Mouse (Mus musculus) heart, embryonic 16.5 days (tissue): ENCODE data around the gene Rsu1. TPM values are rescaled to one million over a fixed set of nuclear protein-coding genes. Genes with fewer than 3 reads are reported as not detected.
A peak's percentile ranks its signal among the peaks of the same experiment; 100 is the strongest.

Experiments used
- ATAC-seq: fragments of 200-750 bp; cut with Nextera tagmentation; replicated peaks from 2 replicates; pipeline ENCODE4 v1.8.0; 2017; ENCODE audit warnings: moderate number of reproducible peaks; ENCODE audit not compliant: insufficient read depth, low FRiP score; ENCODE audit errors: extremely low read depth
- H3K27ac ChIP-seq: fragments of 300-500 bp; sonication (generic); 2 replicates; pipeline ENCODE4 v1.5.1; 2014; ENCODE audit warnings: mild to moderate bottlenecking, low read length, control low read depth, moderate library complexity
- H3K27me3 ChIP-seq: fragments of 300-500 bp; sonication (generic); 2 replicates; pipeline ENCODE4 v1.6.1; 2014; ENCODE audit warnings: low read length, mixed read lengths; ENCODE audit not compliant: control insufficient read depth, insufficient read depth
- H3K36me3 ChIP-seq: fragments of 300-500 bp; sonication (generic); 2 replicates; pipeline ENCODE4 v1.6.1; 2014; ENCODE audit not compliant: control insufficient read depth, insufficient read depth
- H3K4me1 ChIP-seq: fragments of 300-500 bp; sonication (generic); 2 replicates; pipeline ENCODE4 v1.6.1; 2014; ENCODE audit warnings: low read length, mixed read lengths; ENCODE audit not compliant: control insufficient read depth, insufficient read depth
- H3K4me2 ChIP-seq: fragments of 300-500 bp; sonication (generic); 2 replicates; pipeline ENCODE4 v1.6.1; 2014; ENCODE audit warnings: low read depth, mild to moderate bottlenecking, control low read depth, low read length
- H3K4me3 ChIP-seq: fragments of 300-500 bp; sonication (generic); 2 replicates; pipeline ENCODE4 v1.5.1; 2014; ENCODE audit warnings: mild to moderate bottlenecking, control low read depth, low read length
- H3K9ac ChIP-seq: fragments of 300-500 bp; sonication (generic); 2 replicates; pipeline ENCODE4 v1.6.1; 2014; ENCODE audit warnings: low read length, control low read depth
- H3K9me3 ChIP-seq: fragments of 300-500 bp; sonication (generic); replicated peaks from 2 replicates; pipeline ENCODE4 v1.6.1; 2016; ENCODE audit warnings: low read length; ENCODE audit not compliant: control insufficient read depth
- WGBS: fragments of 180-500 bp; shearing (Covaris S2); extraction: QIAGEN DNeasy Blood & Tissue Kit; methylation state at CpG from one replicate; pipeline ENCODE4 v1.1.7; 2014; 5-methylcytosine and 5-hydroxymethylcytosine counted together
- polyA plus RNA-seq: library from polyadenylated mRNA; unstranded; fragments of >200 nt; fragmentation: Nextera tagmentation; extraction: Ambion mirVana; gene quantifications from 2 replicates; pipeline ENCODE4 v1.2.1, GENCODE M21; 2015

The Rsu1 gene
- polyA plus RNA-seq, 1 experiment from 2014 or later: 138 TPM

- no peak for ATAC-seq
- Histone ChIP-seq H3K9ac (no peak overlapping the region), H3K27ac (no peak overlapping the region), H3K4me3 (no peak overlapping the region), H3K4me2 (no peak overlapping the region), H3K36me3 (peaks cover 3% of the 10 kb centered on the region), H3K9me3 (0 out of 2 replicates have a peak, but pooled peaks cover 2% of the 10 kb centered on the region), H3K4me1 (peaks cover 25% of the 10 kb centered on the region), H3K27me3 (no peaks in the 10 kb centered on the region)
- WGBS: 67% methylated on average over 12 of the region's 12 CpGs
These were observed 37.9 kb downstream of the Rsu1 start for GRCm38 (mm10) chr2:13233254-13233835.

GRCm38 (mm10) chr2:13232305-13232704 lies 38.9 kb downstream of the Rsu1 start:
- H3K9me3 ChIP-seq: 0 out of 2 replicates have a peak, but pooled peaks cover 2% of the 10 kb centered on the region
- no peaks in the 10 kb centered on the region for H3K27me3 ChIP-seq
- no peak overlapping the region for H3K4me3 ChIP-seq
- no peak for ATAC-seq
- peaks cover 3% of the 10 kb centered on the region; the same call in 1 of the 2 replicates for H3K36me3 ChIP-seq
- H3K4me2 ChIP-seq: no peak overlapping the region
- H3K9ac ChIP-seq: no peak overlapping the region
- peaks cover 25% of the 10 kb centered on the region for H3K4me1 ChIP-seq
- WGBS: 91% methylated on average over 6 of the region's 6 CpGs
- no peak overlapping the region for H3K27ac ChIP-seq

GRCm38 (mm10) chr2:13229686-13230085 lies 41.5 kb downstream of the Rsu1 start:
- H3K9me3 ChIP-seq: 0 out of 2 replicates have a peak, but pooled peaks cover 2% of the 10 kb centered on the region
- H3K27ac ChIP-seq: no peak overlapping the region
- ATAC-seq: no peak
- H3K4me2 ChIP-seq: no peak overlapping the region
- no peaks in the 10 kb centered on the region for H3K27me3 ChIP-seq
- no peak overlapping the region for H3K9ac ChIP-seq
- H3K4me3 ChIP-seq: no peak overlapping the region
- H3K4me1 ChIP-seq: peaks cover 20% of the 10 kb centered on the region
- WGBS: 88% methylated on average over 3 of the region's 3 CpGs
- H3K36me3 ChIP-seq: peaks cover 3% of the 10 kb centered on the region; the same call in 1 of the 2 replicates

- Histone ChIP-seq H3K4me1 (peaks cover 8% of the 10 kb centered on the region), H3K27me3 (no peaks in the 10 kb centered on the region), H3K27ac (no peak overlapping the region), H3K9me3 (0 out of 2 replicates have a peak, but pooled peaks cover 2% of the 10 kb centered on the region), H3K4me2 (no peak overlapping the region), H3K4me3 (no peak overlapping the region), H3K9ac (no peak overlapping the region), H3K36me3 (peaks cover 7% of the 10 kb centered on the region; the same call in 1 of the 2 replicates)
- 0 out of 2 replicates have a peak, but pooled peaks have one; percentile 46 for ATAC-seq
- 25% methylated on average over 4 of the region's 4 CpGs for WGBS
These were observed 45.2 kb downstream of the Rsu1 start for GRCm38 (mm10) chr2:13226031-13226430.

GRCm38 (mm10) chr2:13224546-13224945 lies 46.7 kb downstream of the Rsu1 start:
- H3K27ac ChIP-seq: no peak overlapping the region
- WGBS: 59% methylated on average over 3 of the region's 3 CpGs
- H3K4me3 ChIP-seq: no peak overlapping the region
- H3K4me1 ChIP-seq: peaks cover 8% of the 10 kb centered on the region
- 0 out of 2 replicates have a peak, but pooled peaks cover 2% of the 10 kb centered on the region for H3K9me3 ChIP-seq
- ATAC-seq: peak; percentile 39
- no peak overlapping the region for H3K4me2 ChIP-seq
- no peaks in the 10 kb centered on the region for H3K27me3 ChIP-seq
- peaks cover 7% of the 10 kb centered on the region; the same call in 1 of the 2 replicates for H3K36me3 ChIP-seq
- H3K9ac ChIP-seq: no peak overlapping the region

GRCm38 (mm10) chr2:13223451-13223850 lies 47.8 kb downstream of the Rsu1 start:
- WGBS: 82% methylated on average over 4 of the region's 4 CpGs
- Histone ChIP-seq H3K4me1 (peaks cover 8% of the 10 kb centered on the region), H3K9me3 (no peaks in the 10 kb centered on the region), H3K4me2 (no peak overlapping the region), H3K27me3 (no peaks in the 10 kb centered on the region), H3K4me3 (no peak overlapping the region), H3K9ac (no peak overlapping the region), H3K36me3 (peaks cover 3% of the 10 kb centered on the region; the same call in 1 of the 2 replicates), H3K27ac (no peak overlapping the region)
- no peak for ATAC-seq

- 65% methylated on average over 2 of the region's 2 CpGs for WGBS
- H3K9ac ChIP-seq: no peak overlapping the region
- no peaks in the 10 kb centered on the region for H3K27me3 ChIP-seq
- H3K36me3 ChIP-seq: peaks cover 23% of the 10 kb centered on the region
- ATAC-seq: no peak
- no peak overlapping the region for H3K4me3 ChIP-seq
- no peak overlapping the region for H3K4me2 ChIP-seq
- no peak overlapping the region for H3K27ac ChIP-seq
- no peaks in the 10 kb centered on the region for H3K4me1 ChIP-seq
- no peaks in the 10 kb centered on the region for H3K9me3 ChIP-seq
These were observed 51.1 kb downstream of the Rsu1 start for GRCm38 (mm10) chr2:13220141-13220540.

GRCm38 (mm10) chr2:13218112-13218511 lies 53.1 kb downstream of the Rsu1 start:
- H3K27ac ChIP-seq: no peak overlapping the region
- 85% methylated on average over 6 of the region's 6 CpGs for WGBS
- ATAC-seq: no peak
- peaks cover 31% of the 10 kb centered on the region for H3K36me3 ChIP-seq
- no peak overlapping the region for H3K4me2 ChIP-seq
- no peak overlapping the region for H3K9ac ChIP-seq
- H3K4me3 ChIP-seq: no peak overlapping the region
- H3K9me3 ChIP-seq: no peaks in the 10 kb centered on the region
- no peaks in the 10 kb centered on the region for H3K4me1 ChIP-seq
- H3K27me3 ChIP-seq: no peaks in the 10 kb centered on the region

- H3K27ac ChIP-seq: no peak overlapping the region
- no peak overlapping the region for H3K4me3 ChIP-seq
- peaks cover 5% of the 10 kb centered on the region; the same call in 1 of the 2 replicates for H3K4me1 ChIP-seq
- no peaks in the 10 kb centered on the region for H3K27me3 ChIP-seq
- no peaks in the 10 kb centered on the region for H3K9me3 ChIP-seq
- peaks cover 15% of the 10 kb centered on the region for H3K36me3 ChIP-seq
- ATAC-seq: no peak
- no peak overlapping the region for H3K9ac ChIP-seq
- no peak overlapping the region for H3K4me2 ChIP-seq
- WGBS: 84% methylated on average over 2 of the region's 2 CpGs
These were observed 64.4 kb downstream of the Rsu1 start for GRCm38 (mm10) chr2:13206825-13207224.
